Mouse (Mus musculus): ENCODE measurements around the gene D930020B18Rik. TPM values are rescaled to one million over a fixed set of nuclear protein-coding genes. Genes with fewer than 3 reads are reported as not detected.

D930020B18Rik gene
- polyA plus RNA-seq, 1 experiment from 2014 or later = 2.6 TPM

DNA sequence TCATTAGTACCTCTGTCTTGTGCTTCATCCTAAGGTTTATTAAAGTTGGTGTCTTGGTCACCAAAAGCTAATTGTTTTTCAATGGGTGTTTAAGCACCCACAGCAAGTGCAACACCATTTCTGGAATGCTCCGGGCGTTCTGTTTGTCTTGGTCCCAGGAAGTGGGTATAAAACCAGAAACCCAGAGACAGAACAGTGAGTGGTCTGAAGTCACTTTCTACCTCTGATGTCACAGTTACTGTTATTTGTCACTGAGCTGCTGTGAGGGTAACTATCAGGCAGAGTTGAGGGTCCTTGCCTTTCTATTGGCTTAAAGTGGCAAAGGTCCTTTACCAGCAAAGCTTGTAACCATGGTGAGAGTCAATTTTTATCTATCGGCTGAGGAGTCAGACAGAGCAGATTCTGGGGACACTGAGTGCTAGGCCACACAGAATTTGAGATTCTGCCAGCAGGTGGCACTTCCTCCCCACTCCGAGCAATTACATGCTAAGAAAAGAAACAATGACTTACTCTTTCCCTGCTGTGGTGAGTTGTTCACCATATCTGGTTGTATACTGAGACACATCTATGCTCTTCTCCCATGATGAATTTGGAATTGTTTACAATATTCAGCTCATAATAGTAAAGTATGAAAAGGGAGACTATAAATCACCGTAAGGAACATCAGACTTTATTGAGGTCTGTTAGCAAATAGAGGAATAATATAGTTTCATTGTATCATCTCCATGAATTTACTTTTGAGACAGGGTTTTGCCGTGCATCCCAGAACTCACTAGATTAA, 1.0 kb upstream of the D930020B18Rik start:
- Histone ChIP-seq H3K27ac (replicated peaks) (no peak overlapping the region), H3K4me1 (peaks cover 20% of the 10 kb centered on the region), H3K9ac (no peak overlapping the region), H3K27me3 (peaks cover 28% of the 10 kb centered on the region), H3K4me3 (replicated peaks) (peak overlapping the region; percentile 54; the same call in 1 of the 2 replicates), H3K9me3 (replicated peaks) (no peaks in the 10 kb centered on the region), H3K4me2 (replicated peaks) (no peak overlapping the region), H3K36me3 (no peaks in the 10 kb centered on the region)
- 45% methylated on average over 6 of the region's 6 CpGs for WGBS
- ATAC-seq (ENCODE audit: insufficient number of reproducible peaks, low FRiP score, low TSS enrichment, low read depth) = 0 out of 2 replicates have a peak, but pooled peaks have one; percentile 30

DNA sequence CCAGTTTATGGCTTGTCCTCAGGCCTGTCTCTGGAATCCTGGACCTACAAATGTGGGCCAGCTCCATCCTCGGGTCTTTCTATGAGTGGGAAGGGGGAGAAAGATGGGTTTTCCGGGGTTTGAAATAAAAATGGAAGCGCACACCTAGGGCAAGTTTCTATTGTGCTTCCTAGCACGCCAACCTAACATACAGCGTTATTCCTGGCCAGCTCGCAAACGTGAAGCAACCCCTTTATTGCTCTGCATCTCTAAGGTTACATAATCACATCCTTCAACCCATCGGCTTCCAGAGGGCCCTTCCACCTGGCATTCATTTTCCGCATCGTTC, 480 bp upstream of the D930020B18Rik start:
- Histone ChIP-seq H3K4me1 (peaks cover 20% of the 10 kb centered on the region), H3K9me3 (replicated peaks) (no peaks in the 10 kb centered on the region), H3K36me3 (no peaks in the 10 kb centered on the region), H3K27me3 (peaks cover 28% of the 10 kb centered on the region), H3K27ac (replicated peaks) (no peak overlapping the region), H3K4me2 (replicated peaks) (peak overlapping the region; percentile 100), H3K9ac (no peak overlapping the region), H3K4me3 (replicated peaks) (peak overlapping the region; percentile 54)
- ATAC-seq (ENCODE audit: insufficient number of reproducible peaks, low FRiP score, low TSS enrichment, low read depth) = no peak
- 8% methylated on average over 10 of the region's 10 CpGs for WGBS

DNA sequence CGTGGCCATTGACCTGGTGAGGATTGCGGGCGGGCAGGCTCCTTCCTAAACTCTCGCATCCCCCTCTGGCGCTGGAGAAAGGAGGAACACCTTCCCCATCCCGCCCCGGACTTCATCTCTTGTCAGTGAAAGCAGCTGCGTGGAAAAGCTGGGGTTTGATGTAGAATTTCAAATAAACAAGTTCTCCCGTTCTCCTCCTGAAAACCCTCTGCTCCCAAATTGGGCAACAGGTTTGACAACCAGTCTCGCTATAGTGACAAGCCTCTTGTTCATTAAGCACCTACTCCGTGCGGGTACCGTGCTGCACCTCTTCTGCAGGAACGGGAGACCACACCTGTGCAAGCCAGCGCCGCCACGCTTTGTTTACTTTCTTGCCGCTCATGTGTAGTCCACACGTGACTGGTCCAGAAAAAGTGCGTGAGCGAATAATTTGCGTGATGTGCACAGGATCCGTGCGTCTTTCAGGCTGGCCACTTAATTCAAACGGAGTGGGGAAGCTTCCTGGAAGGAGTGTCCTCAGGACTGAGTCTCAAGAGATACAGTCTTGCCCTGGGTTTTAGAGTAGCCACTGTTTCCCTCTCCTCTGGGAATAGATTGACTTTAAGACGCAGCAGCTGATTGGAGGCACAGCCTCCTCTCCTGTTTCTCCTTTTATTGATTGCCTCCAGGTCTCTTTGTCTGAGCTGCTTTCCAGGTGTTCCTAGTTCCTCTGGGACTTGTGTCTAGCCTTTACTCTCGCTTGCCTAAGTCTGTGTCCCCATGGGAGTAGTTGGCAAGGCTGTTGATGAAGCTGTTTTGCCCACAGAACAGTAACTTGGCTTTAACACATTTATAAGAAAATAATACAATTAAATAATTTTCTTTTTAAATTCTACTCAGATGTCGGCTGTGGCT, 913 bp downstream of the D930020B18Rik start:
- H3K27ac ChIP-seq (replicated peaks) = no peak overlapping the region
- peak overlapping the region; percentile 100 for H3K4me2 ChIP-seq (replicated peaks)
- 4% methylated on average over 28 of the region's 28 CpGs for WGBS
- H3K9ac ChIP-seq = peak overlapping the region; percentile 35; the same call in 1 of the 2 replicates
- peaks cover 20% of the 10 kb centered on the region for H3K4me1 ChIP-seq
- peak overlapping the region; percentile 54 for H3K4me3 ChIP-seq (replicated peaks)
- no peaks in the 10 kb centered on the region for H3K36me3 ChIP-seq
- no peaks in the 10 kb centered on the region for H3K9me3 ChIP-seq (replicated peaks)
- peak; percentile 56; the same call in 1 of the 2 replicates for ATAC-seq (ENCODE audit: insufficient number of reproducible peaks, low FRiP score, low TSS enrichment, low read depth)
- peaks cover 28% of the 10 kb centered on the region for H3K27me3 ChIP-seq

DNA sequence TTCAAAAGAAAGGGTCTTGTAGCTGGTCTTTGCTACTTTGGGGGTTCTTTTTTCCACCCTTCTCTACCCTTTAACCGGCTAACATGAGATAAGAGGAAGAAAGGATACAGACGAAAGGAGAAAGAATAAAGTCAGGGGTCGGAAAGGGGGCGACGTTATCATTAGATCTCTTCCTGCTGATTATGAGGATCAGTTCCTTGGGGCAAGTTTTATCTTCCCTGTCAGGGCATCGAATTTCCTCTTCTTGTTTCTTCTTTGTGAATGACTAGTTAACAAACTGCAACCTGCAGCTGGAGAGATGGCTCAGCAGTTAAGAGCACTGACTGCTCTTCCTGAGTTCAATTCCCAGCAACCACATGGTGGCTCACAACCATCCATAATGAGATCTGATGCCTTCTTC, 4.9 kb downstream of the D930020B18Rik start:
- Histone ChIP-seq H3K9ac (no peak overlapping the region), H3K27ac (replicated peaks) (no peak overlapping the region), H3K27me3 (peaks cover 28% of the 10 kb centered on the region), H3K4me3 (replicated peaks) (no peak overlapping the region), H3K4me2 (replicated peaks) (no peak overlapping the region), H3K4me1 (peaks cover 13% of the 10 kb centered on the region), H3K36me3 (no peaks in the 10 kb centered on the region), H3K9me3 (replicated peaks) (no peaks in the 10 kb centered on the region)
- WGBS = 41% methylated on average over 6 of the region's 6 CpGs
- ATAC-seq (ENCODE audit: insufficient number of reproducible peaks, low FRiP score, low TSS enrichment, low read depth) = no peak

DNA sequence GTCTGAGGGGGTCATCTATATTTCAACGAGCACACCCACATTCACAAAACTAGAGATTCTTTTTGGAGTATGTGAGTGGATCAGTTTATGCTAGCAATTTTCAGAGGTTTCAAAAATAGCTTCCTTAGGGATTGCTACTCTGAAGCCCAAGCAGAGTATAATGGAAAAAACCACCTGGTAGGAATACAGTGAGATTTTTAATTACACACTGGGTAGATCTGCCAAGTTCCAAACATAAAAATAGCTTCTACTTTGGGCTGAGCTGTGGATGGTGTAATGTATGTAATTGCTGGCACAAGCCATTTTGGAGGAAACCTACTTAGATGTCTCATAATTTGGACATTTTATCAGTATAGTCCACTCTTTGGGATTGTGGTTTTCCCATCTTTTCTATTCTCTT, 11.7 kb downstream of the D930020B18Rik start:
- no peaks in the 10 kb centered on the region for H3K36me3 ChIP-seq
- no peaks in the 10 kb centered on the region for H3K9me3 ChIP-seq (replicated peaks)
- no peaks in the 10 kb centered on the region for H3K4me1 ChIP-seq
- WGBS = 62% methylated on average over 1 of the region's 1 CpGs
- H3K27me3 ChIP-seq = no peaks in the 10 kb centered on the region
- no peak overlapping the region for H3K27ac ChIP-seq (replicated peaks)
- no peak overlapping the region for H3K4me2 ChIP-seq (replicated peaks)
- no peak for ATAC-seq (ENCODE audit: insufficient number of reproducible peaks, low FRiP score, low TSS enrichment, low read depth)
- H3K9ac ChIP-seq = no peak overlapping the region
- H3K4me3 ChIP-seq (replicated peaks) = no peak overlapping the region

DNA sequence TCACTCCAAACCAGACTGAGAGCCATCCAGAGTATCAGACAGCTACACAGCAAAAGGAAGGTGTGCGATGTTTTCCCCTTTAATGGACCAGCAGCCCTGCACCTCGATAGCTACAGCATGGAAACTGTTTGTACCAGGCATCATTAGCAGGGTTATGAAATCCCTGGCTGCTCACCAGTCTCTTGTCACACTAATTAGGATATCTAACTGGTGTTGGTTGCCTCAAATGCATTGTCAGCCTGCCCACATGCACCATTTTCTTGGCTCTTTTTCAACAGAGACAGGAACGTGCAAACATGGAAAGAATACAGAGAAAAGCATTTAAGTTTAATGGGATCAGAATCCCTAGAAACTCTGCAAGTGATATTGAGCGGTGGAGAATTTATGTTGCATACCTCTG, 14.5 kb downstream of the D930020B18Rik start:
- Histone ChIP-seq H3K27me3 (no peaks in the 10 kb centered on the region), H3K4me3 (replicated peaks) (no peak overlapping the region), H3K27ac (replicated peaks) (no peak overlapping the region), H3K36me3 (no peaks in the 10 kb centered on the region), H3K9me3 (replicated peaks) (no peaks in the 10 kb centered on the region), H3K9ac (no peak overlapping the region), H3K4me2 (replicated peaks) (no peak overlapping the region), H3K4me1 (no peaks in the 10 kb centered on the region)
- ATAC-seq (ENCODE audit: insufficient number of reproducible peaks, low FRiP score, low TSS enrichment, low read depth) = no peak
- 73% methylated on average over 4 of the region's 4 CpGs for WGBS

DNA sequence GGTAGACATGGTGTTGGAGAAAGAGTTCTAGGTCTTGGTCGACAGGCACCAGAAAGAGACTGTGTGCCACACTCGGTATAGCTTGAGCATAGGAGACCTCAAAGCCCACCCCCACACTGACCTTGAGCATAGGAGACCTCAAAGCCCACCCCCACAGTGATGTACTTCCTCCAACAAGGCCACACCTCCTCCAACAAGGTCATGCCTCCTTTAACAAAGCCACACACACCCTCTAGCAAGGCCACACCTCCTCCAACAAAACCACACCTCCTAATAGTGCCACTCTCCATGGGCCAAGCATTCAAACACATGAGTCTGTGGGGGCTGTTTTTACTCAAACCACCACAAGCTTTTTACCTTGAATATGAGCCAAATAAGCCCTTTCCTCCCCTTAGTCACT, 21.3 kb downstream of the D930020B18Rik start:
- 88% methylated on average over 2 of the region's 2 CpGs for WGBS
- no peaks in the 10 kb centered on the region for H3K36me3 ChIP-seq
- ATAC-seq (ENCODE audit: insufficient number of reproducible peaks, low FRiP score, low TSS enrichment, low read depth) = no peak

DNA sequence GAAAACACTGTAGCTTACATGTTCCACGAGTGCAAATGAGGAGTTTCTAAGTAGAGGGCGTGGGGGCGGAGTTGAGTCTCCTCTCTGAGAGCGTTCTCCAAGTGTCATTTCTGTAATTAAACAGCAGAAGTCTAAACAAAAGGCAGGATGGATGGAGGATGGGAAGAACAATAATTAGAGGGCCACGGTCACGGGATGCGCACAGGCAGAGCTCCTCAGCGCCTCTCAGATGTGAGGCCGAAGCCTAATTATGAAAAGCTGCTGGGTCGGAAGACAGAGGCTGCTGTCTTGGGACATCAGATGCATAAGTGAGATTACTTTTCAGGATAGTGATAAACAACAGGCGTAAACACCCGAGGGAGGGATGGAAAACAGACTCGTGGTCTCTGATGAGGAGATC, 22.2 kb downstream of the D930020B18Rik start:
- Histone ChIP-seq H3K4me2 (replicated peaks) (0 out of 2 replicates have a peak overlapping the region, but pooled peaks have one; percentile 4), H3K27ac (replicated peaks) (no peak overlapping the region), H3K9ac (no peak overlapping the region), H3K4me3 (replicated peaks) (no peak overlapping the region), H3K4me1 (peaks cover 5% of the 10 kb centered on the region), H3K9me3 (replicated peaks) (no peaks in the 10 kb centered on the region), H3K36me3 (no peaks in the 10 kb centered on the region), H3K27me3 (no peaks in the 10 kb centered on the region)
- ATAC-seq (ENCODE audit: insufficient number of reproducible peaks, low FRiP score, low TSS enrichment, low read depth) = peak; percentile 52; the same call in 1 of the 2 replicates
- WGBS = 45% methylated on average over 13 of the region's 13 CpGs

More for the DNA sequence above, 21.3 kb downstream of the D930020B18Rik start:
- no peak overlapping the region for H3K4me3 ChIP-seq (replicated peaks)
- H3K27me3 ChIP-seq = no peaks in the 10 kb centered on the region
- no peak overlapping the region for H3K4me2 ChIP-seq (replicated peaks)
- no peaks in the 10 kb centered on the region for H3K9me3 ChIP-seq (replicated peaks)
- H3K27ac ChIP-seq (replicated peaks) = no peak overlapping the region
- peaks cover 5% of the 10 kb centered on the region for H3K4me1 ChIP-seq
- no peak overlapping the region for H3K9ac ChIP-seq

DNA sequence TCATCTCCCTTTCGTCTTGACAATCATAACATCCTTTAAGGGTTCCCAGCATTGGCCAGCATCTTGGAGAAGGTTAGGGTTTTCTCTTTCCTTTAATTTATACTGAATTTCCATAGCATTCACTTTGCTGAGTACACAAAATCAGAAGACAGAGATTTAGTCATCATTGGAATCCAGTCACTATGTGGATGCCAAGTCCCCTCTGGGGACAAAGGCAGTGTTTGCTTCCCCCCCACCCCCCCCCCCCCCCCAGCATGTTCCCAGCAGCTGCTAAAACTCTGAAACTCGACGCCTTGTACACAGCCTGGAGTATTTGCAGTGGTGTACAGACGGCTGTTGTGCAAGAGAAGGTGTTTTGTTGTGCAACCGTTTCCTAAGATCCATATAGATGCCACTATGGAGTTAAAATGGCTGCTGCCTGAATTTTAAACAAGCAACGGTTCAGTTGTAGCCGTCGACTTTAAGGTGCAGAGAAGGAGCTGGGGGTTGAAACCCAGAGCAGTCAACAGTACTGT, 24.3 kb downstream of the D930020B18Rik start:
- no peak overlapping the region for H3K4me2 ChIP-seq (replicated peaks)
- H3K36me3 ChIP-seq = no peaks in the 10 kb centered on the region
- ATAC-seq (ENCODE audit: insufficient number of reproducible peaks, low FRiP score, low TSS enrichment, low read depth) = no peak
- no peak overlapping the region for H3K27ac ChIP-seq (replicated peaks)
- H3K9me3 ChIP-seq (replicated peaks) = no peaks in the 10 kb centered on the region
- WGBS = 50% methylated on average over 8 of the region's 8 CpGs
- no peak overlapping the region for H3K4me3 ChIP-seq (replicated peaks)
- H3K4me1 ChIP-seq = peaks cover 5% of the 10 kb centered on the region
- H3K27me3 ChIP-seq = no peaks in the 10 kb centered on the region
- no peak overlapping the region for H3K9ac ChIP-seq

DNA sequence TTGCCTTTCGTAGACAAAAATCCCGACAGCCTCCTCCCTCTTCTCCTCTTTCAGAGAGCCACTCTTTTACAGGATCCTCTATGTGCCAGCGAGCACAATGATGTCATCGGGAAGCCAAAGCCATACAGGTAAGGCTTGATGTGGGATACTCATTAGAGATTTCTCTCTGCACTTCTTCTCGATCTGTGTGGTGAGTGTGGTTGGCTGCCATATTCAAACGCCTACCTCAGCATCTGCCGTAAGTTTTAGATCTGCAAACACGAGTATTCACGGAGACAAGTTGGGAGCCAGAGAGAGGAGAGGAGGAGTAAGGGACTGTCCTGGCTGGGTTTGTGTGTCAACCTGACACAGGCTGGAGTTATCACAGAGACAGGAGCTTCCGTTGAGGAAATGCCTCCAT, 27.7 kb downstream of the D930020B18Rik start:
- H3K9ac ChIP-seq = no peak overlapping the region
- H3K4me2 ChIP-seq (replicated peaks) = no peak overlapping the region
- no peak for ATAC-seq (ENCODE audit: insufficient number of reproducible peaks, low FRiP score, low TSS enrichment, low read depth)
- H3K4me3 ChIP-seq (replicated peaks) = no peak overlapping the region
- H3K27ac ChIP-seq (replicated peaks) = no peak overlapping the region
- no peaks in the 10 kb centered on the region for H3K27me3 ChIP-seq
- no peaks in the 10 kb centered on the region for H3K9me3 ChIP-seq (replicated peaks)
- WGBS = 67% methylated on average over 10 of the region's 10 CpGs
- peaks cover 5% of the 10 kb centered on the region for H3K4me1 ChIP-seq
- H3K36me3 ChIP-seq = no peaks in the 10 kb centered on the region

DNA sequence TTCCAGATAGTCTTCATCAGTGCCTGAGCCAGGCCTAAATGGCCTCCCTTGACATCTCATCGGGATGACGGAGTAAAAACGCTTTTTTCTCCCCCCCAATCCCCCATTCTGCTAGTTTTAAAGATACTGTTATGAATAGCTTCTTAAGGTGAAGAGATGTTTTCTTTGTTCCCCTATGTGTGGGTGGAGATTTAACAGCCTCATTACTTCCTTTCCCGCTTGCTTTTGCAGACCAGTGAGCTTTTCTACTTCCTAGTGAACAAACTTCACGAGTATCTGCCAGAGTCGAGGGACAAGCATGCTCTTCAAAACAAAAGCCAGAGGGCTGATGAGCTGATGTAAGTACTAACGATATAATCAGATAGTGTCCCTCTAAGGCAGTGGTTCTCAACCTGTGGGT, 35.6 kb downstream of the D930020B18Rik start:
- H3K9ac ChIP-seq = no peak overlapping the region
- WGBS = 60% methylated on average over 7 of the region's 7 CpGs
- H3K4me2 ChIP-seq (replicated peaks) = no peak overlapping the region
- no peaks in the 10 kb centered on the region for H3K36me3 ChIP-seq
- H3K27ac ChIP-seq (replicated peaks) = no peak overlapping the region
- H3K4me1 ChIP-seq = no peaks in the 10 kb centered on the region
- H3K9me3 ChIP-seq (replicated peaks) = no peaks in the 10 kb centered on the region
- no peak for ATAC-seq (ENCODE audit: insufficient number of reproducible peaks, low FRiP score, low TSS enrichment, low read depth)
- H3K27me3 ChIP-seq = no peaks in the 10 kb centered on the region
- no peak overlapping the region for H3K4me3 ChIP-seq (replicated peaks)
